Mouse (Mus musculus): ENCODE data around the gene Rnf113a2. TPM values are rescaled to one million over a fixed set of nuclear protein-coding genes. Genes with fewer than 3 reads are reported as not detected.

Rnf113a2 gene
- total RNA-seq (2014; rRNA removed; ENCODE audit: low replicate concordance) = 9.4 and 14.1 TPM in 2 replicates
- 20.9 and 22.1 TPM in 2 replicates for polyA plus RNA-seq (2015; fragmentation: Nextera tagmentation; extraction: Ambion mirVana)

DNA sequence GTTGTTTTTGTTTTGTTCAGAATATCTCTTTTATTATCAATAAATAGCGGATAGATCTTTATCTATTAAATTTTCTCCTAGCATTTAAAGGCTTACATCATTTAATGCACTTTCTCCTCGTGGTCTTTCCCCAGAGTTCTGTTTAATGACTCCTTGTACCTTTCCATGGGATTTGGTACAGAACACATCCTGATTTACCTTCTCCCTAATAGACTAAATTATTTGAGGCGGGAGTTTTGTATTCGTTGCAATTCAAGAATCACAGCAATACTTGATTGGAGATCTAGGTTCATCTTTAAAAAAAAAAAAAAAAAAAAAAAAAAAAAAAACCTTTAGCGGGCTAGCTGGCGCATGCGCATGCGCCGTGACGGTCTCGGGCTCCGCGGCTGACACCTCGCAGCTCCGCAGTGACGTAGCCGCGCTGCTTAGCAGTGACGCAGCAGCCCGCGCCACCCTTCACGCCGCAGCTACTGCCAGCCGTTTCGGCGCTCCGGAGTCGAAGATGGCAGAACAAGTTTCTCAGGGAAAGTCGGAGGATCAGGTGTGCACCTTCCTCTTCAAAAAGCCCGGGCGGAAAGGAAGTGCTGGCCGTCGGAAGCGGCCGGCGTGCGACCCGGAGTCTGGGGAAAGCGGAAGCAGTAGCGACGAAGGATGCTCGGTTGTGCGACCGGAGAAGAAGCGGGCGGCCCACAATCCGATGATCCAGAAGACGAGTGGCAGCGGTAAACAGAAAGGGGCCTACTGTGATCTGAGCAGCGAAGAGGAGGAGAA is at the start of gene Rnf113a2:
Gene Rnf113a2, plus strand, starts transcription at position 363 of the 771 bp plus-strand sequence.
- Histone ChIP-seq H3K27ac (ENCODE audit: low read depth) (peak within 1 kb of the TSS; percentile 57), H3K9ac (replicated peaks; ENCODE audit: low read depth, low read length) (peak within 1 kb of the TSS; percentile 62), H3K4me1 (ENCODE audit: control insufficient read depth, insufficient read depth) (peaks cover 7% of the 10 kb centered on the region; the same call in 1 of the 2 replicates), H3K36me3 (replicated peaks; ENCODE audit: control insufficient read depth, insufficient read depth, low read length) (no peaks in the 10 kb centered on the region), H3K4me3 (ENCODE audit: low read depth, low read length) (peak within 1 kb of the TSS; percentile 67), H3K27me3 (ENCODE audit: control insufficient read depth, insufficient read depth, low read length) (no peaks in the 10 kb centered on the region), H3K4me2 (ENCODE audit: low read depth, low read length) (peak within 1 kb of the TSS; percentile 77), H3K9me3 (replicated peaks; ENCODE audit: control insufficient read depth, low read length) (no peaks in the 10 kb centered on the region)
- no peak for TF ChIP-seq CTCF (IDR thresholded peaks at IDR 0.05; ENCODE audit: low read depth)
- no peak for TF ChIP-seq EP300 (IDR thresholded peaks at IDR 0.05; ENCODE audit: low read depth)
- ATAC-seq (ENCODE audit: insufficient read depth, low read depth) (peak; percentile 94), DNase-seq (ENCODE audit: low spot score) (peak; percentile 86)
- WGBS = 2% methylated on average over 50 of the region's 50 CpGs

DNA sequence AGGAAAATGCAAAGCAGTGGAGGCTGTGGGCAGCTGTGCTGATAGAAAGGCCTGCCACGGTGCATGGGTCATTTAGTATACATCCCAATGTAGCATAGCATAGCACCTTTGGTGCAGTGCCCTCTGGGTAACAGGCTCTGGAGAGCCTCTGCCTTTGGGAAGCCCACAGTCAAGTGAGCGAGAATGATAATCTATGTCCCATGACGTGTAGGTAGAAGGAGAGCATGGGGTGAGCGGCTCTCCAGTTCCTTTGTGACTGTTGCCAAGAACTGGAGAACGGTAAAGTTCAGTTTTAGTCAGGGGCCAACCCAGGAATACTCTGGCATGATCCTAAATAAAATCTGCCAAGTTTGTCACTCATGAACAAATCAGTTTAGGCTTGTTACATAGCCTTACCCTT is 45.3 kb upstream of the Rnf113a2 start:
- DNase-seq (ENCODE audit: low spot score) = no peak
- Histone ChIP-seq H3K4me1 (ENCODE audit: control insufficient read depth, insufficient read depth) (no peaks in the 10 kb centered on the region), H3K9ac (replicated peaks; ENCODE audit: low read depth, low read length) (no peak overlapping the region), H3K4me2 (ENCODE audit: low read depth, low read length) (no peak overlapping the region), H3K27ac (ENCODE audit: low read depth) (no peak overlapping the region), H3K27me3 (ENCODE audit: control insufficient read depth, insufficient read depth, low read length) (no peaks in the 10 kb centered on the region), H3K36me3 (replicated peaks; ENCODE audit: control insufficient read depth, insufficient read depth, low read length) (peaks cover 89% of the 10 kb centered on the region), H3K4me3 (ENCODE audit: low read depth, low read length) (no peak overlapping the region), H3K9me3 (replicated peaks; ENCODE audit: control insufficient read depth, low read length) (no peaks in the 10 kb centered on the region)
- 59% methylated on average over 5 of the region's 5 CpGs for WGBS
- ATAC-seq (ENCODE audit: insufficient read depth, low read depth) = no peak
- TF ChIP-seq EP300 (IDR thresholded peaks at IDR 0.05; ENCODE audit: low read depth) (no peak), CTCF (IDR thresholded peaks at IDR 0.05; ENCODE audit: low read depth) (no peak)

DNA sequence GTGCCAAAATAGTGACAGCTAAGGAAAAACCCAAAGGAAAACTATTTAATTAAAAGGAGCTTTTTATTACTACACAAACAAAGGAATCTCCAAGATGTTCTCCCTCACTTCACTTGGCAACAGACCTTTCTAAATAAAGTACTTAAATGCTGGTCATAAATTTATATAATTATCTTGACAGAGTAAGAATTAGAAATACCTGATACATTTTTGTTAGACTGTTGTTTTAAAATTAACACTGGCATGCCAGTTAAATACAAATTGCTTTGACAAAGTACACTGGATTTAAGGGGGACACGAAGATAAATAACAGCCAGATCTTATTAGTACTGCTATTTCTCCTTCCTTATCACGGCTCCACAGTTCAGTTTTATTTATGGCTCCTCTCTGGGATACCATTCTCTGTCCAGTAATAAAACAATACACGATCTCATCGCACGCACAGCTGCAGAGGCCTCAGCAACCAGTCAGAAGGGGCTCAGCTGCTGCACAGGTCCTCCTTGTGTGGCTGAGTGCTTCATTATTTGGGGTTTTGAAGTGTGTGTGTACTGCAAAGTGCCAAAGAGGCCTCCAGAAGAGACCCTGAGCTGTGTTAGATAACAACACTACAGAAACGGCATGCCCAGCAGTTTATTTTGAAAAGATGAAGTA is 43.0 kb upstream of the Rnf113a2 start:
- Histone ChIP-seq H3K36me3 (replicated peaks; ENCODE audit: control insufficient read depth, insufficient read depth, low read length) (peaks cover 92% of the 10 kb centered on the region), H3K4me3 (ENCODE audit: low read depth, low read length) (no peak overlapping the region), H3K4me2 (ENCODE audit: low read depth, low read length) (no peak overlapping the region), H3K4me1 (ENCODE audit: control insufficient read depth, insufficient read depth) (no peaks in the 10 kb centered on the region), H3K27ac (ENCODE audit: low read depth) (peak overlapping the region; percentile 73), H3K27me3 (ENCODE audit: control insufficient read depth, insufficient read depth, low read length) (no peaks in the 10 kb centered on the region), H3K9me3 (replicated peaks; ENCODE audit: control insufficient read depth, low read length) (no peaks in the 10 kb centered on the region), H3K9ac (replicated peaks; ENCODE audit: low read depth, low read length) (no peak overlapping the region; the same call in 1 of the 2 replicates)
- ATAC-seq (ENCODE audit: insufficient read depth, low read depth) = peak; percentile 72
- no peak for TF ChIP-seq CTCF (IDR thresholded peaks at IDR 0.05; ENCODE audit: low read depth)
- no peak for TF ChIP-seq EP300 (IDR thresholded peaks at IDR 0.05; ENCODE audit: low read depth)
- no peak for DNase-seq (ENCODE audit: low spot score)
- WGBS = 31% methylated on average over 6 of the region's 6 CpGs

DNA sequence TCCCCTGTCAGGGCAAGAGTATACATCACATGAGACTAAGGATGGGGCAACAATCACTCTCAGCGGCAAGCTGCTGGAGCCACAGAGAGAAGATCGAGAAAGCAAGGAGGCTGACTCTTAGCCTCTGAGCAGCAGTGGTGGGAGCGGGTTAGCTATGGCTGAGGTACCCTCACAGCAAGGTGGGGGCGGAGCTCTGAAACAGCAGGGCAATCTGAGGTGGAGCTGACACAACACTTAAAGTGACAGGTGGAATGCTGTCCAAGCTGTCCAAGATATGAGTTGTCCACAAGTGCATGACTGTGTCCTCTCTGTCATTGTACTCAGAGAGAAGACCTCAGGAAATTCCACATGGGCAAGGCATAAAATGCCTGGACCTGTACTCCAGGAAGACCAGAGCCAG is 34.6 kb upstream of the Rnf113a2 start:
- 38% methylated on average over 4 of the region's 4 CpGs for WGBS
- Histone ChIP-seq H3K4me1 (ENCODE audit: control insufficient read depth, insufficient read depth) (peaks cover 26% of the 10 kb centered on the region), H3K36me3 (replicated peaks; ENCODE audit: control insufficient read depth, insufficient read depth, low read length) (peaks cover 33% of the 10 kb centered on the region), H3K27me3 (ENCODE audit: control insufficient read depth, insufficient read depth, low read length) (no peaks in the 10 kb centered on the region), H3K9me3 (replicated peaks; ENCODE audit: control insufficient read depth, low read length) (no peaks in the 10 kb centered on the region), H3K4me2 (ENCODE audit: low read depth, low read length) (peak overlapping the region; percentile 47), H3K9ac (replicated peaks; ENCODE audit: low read depth, low read length) (peak overlapping the region; percentile 41), H3K27ac (ENCODE audit: low read depth) (peak overlapping the region; percentile 90), H3K4me3 (ENCODE audit: low read depth, low read length) (peak overlapping the region; percentile 40)
- TF ChIP-seq EP300 (IDR thresholded peaks at IDR 0.05; ENCODE audit: low read depth) = peak; percentile 79
- 0 out of 2 replicates have a peak, but pooled peaks have one; percentile 4 for TF ChIP-seq CTCF (IDR thresholded peaks at IDR 0.05; ENCODE audit: low read depth)
- DNase-seq (ENCODE audit: low spot score) = peak; percentile 84
- peak; percentile 87 for ATAC-seq (ENCODE audit: insufficient read depth, low read depth)

DNA sequence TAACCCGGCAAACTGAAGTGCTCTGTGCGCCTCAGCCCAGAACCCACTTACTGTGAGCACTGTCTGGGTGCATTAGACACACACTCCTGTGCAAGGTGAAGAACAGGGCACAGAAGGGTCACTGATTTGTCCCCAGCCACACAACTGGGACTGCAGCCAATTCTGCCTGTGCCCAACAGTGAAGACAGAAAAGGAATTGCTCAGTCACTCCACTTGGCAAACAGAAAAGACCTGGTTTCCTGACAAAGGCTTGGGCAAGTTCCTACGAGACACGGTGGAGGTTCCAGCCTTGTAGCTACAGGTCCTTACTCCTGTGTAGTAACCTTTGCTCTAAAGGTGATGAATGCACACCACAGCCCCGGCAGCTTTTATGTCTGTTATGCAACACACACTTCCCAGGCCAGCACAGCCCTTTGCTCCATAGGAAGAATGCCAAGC is 32.3 kb upstream of the Rnf113a2 start:
- H3K36me3 ChIP-seq (replicated peaks; ENCODE audit: control insufficient read depth, insufficient read depth, low read length) = peaks cover 29% of the 10 kb centered on the region; the same call in 1 of the 2 replicates
- no peak overlapping the region for H3K4me2 ChIP-seq (ENCODE audit: low read depth, low read length)
- DNase-seq (ENCODE audit: low spot score) = peak; percentile 84
- TF ChIP-seq CTCF (IDR thresholded peaks at IDR 0.05; ENCODE audit: low read depth) = no peak
- TF ChIP-seq EP300 (IDR thresholded peaks at IDR 0.05; ENCODE audit: low read depth) = 0 out of 2 replicates have a peak, but pooled peaks have one; percentile 67
- peak; percentile 79 for ATAC-seq (ENCODE audit: insufficient read depth, low read depth)
- H3K9me3 ChIP-seq (replicated peaks; ENCODE audit: control insufficient read depth, low read length) = no peaks in the 10 kb centered on the region
- H3K4me3 ChIP-seq (ENCODE audit: low read depth, low read length) = no peak overlapping the region
- H3K4me1 ChIP-seq (ENCODE audit: control insufficient read depth, insufficient read depth) = peaks cover 31% of the 10 kb centered on the region
- H3K27ac ChIP-seq (ENCODE audit: low read depth) = peak overlapping the region; percentile 95
- WGBS = 26% methylated on average over 5 of the region's 5 CpGs
- H3K9ac ChIP-seq (replicated peaks; ENCODE audit: low read depth, low read length) = 0 out of 2 replicates have a peak overlapping the region, but pooled peaks have one; percentile 30
- no peaks in the 10 kb centered on the region for H3K27me3 ChIP-seq (ENCODE audit: control insufficient read depth, insufficient read depth, low read length)

Data from heart, postnatal 0 days (tissue).